Mouse (Mus musculus) hindbrain, embryonic 11.5 days (tissue): ENCODE measurements around the gene Fam19a2. TPM values are rescaled to one million over a fixed set of nuclear protein-coding genes. Genes with fewer than 3 reads are reported as not detected.

Experiments
- ATAC-seq: fragments of 200-750 bp; cut with Nextera tagmentation; 2 replicates; pipeline ENCODE4 v1.8.0; 2017; ENCODE audit warnings: mild to moderate bottlenecking, moderate TSS enrichment, moderate library complexity; ENCODE audit not compliant: low FRiP score
- DNase-seq: peaks from one replicate; pipeline ENCODE4 v3.0.0-alpha.2; 2015; ENCODE audit warnings: low spot score
- H3K27ac ChIP-seq: fragments of 300-500 bp; sonication (generic); 2 replicates; pipeline ENCODE4 v1.5.1; 2014; ENCODE audit warnings: mild to moderate bottlenecking, low read depth, low read length
- H3K27me3 ChIP-seq: fragments of 300-500 bp; sonication (generic); 2 replicates; pipeline ENCODE4 v1.6.1; 2014; ENCODE audit warnings: mild to moderate bottlenecking, low read length, moderate library complexity, mixed read lengths; ENCODE audit not compliant: control insufficient read depth, insufficient read depth
- H3K36me3 ChIP-seq: fragments of 300-500 bp; sonication (generic); 2 replicates; pipeline ENCODE4 v1.6.1; 2014; ENCODE audit warnings: mild to moderate bottlenecking, low read length, moderate library complexity, mixed read lengths; ENCODE audit not compliant: control insufficient read depth, insufficient read depth
- H3K4me1 ChIP-seq: fragments of 300-500 bp; sonication (generic); replicated peaks from 2 replicates; pipeline ENCODE4 v1.6.1; 2014; ENCODE audit warnings: low read length, mixed read lengths; ENCODE audit not compliant: control insufficient read depth, insufficient read depth
- H3K4me2 ChIP-seq: fragments of 300-500 bp; sonication (generic); replicated peaks from 2 replicates; pipeline ENCODE4 v1.6.1; 2014; ENCODE audit warnings: mild to moderate bottlenecking, low read depth, low read length
- H3K4me3 ChIP-seq: fragments of 300-500 bp; sonication (generic); 2 replicates; pipeline ENCODE4 v1.5.1; 2014; ENCODE audit warnings: low read depth, low read length
- H3K9ac ChIP-seq: fragments of 300-500 bp; sonication (generic); 2 replicates; pipeline ENCODE4 v1.6.1; 2014; ENCODE audit warnings: low read depth, low read length
- H3K9me3 ChIP-seq: fragments of 300-500 bp; sonication (generic); 2 replicates; pipeline ENCODE4 v1.6.1; 2016; ENCODE audit warnings: low read length; ENCODE audit not compliant: control insufficient read depth
- WGBS: fragments of 180-500 bp; shearing (Covaris S2); extraction: QIAGEN DNeasy Blood & Tissue Kit; methylation state at CpG from one replicate; pipeline ENCODE4 v1.1.7; 2014; 5-methylcytosine and 5-hydroxymethylcytosine counted together
- polyA plus RNA-seq: library from polyadenylated mRNA; unstranded; fragments of >200 nt; fragmentation: Nextera tagmentation; extraction: Ambion mirVana; gene quantifications from 2 replicates; pipeline ENCODE4 v1.2.1, GENCODE M21; 2014

Fam19a2 gene
- 8.0 and 8.2 TPM in 2 replicates for polyA plus RNA-seq

DNA sequence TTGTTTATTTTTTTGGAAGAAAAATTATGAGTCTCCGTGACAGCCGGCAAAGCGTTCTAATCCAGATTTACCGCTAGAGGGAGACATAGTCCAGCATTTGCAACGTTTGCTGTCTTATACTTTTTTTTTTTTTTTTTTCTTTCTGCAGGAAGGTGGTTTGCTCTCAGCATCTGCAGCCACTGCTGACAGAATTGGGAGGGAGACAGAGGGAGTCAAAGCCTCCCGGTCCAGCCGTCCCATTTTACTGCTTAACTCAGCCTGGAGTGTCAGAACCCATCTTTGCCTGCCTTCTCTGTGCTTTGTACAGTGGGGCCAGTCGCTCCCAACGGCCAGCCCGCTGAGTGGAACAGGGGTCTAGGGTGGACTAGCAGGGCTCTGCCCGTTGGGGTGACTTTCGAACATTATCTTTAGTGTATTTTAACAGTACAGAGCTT is at the start of gene Fam19a2:
Gene Fam19a2 (plus strand): TSS at position 121 of the 434 bp plus-strand sequence.
- H3K27ac ChIP-seq: no peak within 1 kb of the TSS
- no peaks in the 10 kb centered on the region for H3K9me3 ChIP-seq
- H3K4me2 ChIP-seq: peak within 1 kb of the TSS; percentile 95
- no peaks in the 10 kb centered on the region for H3K36me3 ChIP-seq
- H3K27me3 ChIP-seq: peaks cover 13% of the 10 kb centered on the region
- peak within 1 kb of the TSS; percentile 29 for H3K9ac ChIP-seq
- no peaks in the 10 kb centered on the region for H3K4me1 ChIP-seq
- WGBS: under 1% methylated on average over 12 of the region's 12 CpGs
- peak; percentile 55 for ATAC-seq
- H3K4me3 ChIP-seq: peak within 1 kb of the TSS; percentile 44
- peak; percentile 82 for DNase-seq

DNA sequence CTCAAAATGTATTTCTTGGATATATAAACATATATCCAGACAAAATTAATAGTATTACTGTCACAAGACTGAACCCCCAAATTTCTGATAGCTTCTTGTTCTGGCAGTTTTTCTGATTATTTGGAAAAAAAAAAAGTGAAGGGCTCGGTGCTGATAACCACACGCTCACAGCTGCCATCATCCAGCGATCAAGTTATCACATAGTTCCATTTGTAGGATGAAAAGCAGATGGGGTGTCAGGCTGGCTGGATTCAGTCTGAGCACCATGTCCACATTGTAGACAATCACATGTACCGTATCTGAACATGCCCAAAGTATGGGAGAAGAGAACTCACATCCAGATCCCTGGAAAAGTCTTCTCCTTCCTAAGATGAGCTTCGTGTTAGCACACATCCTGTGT is 41.0 kb upstream of the Fam19a2 start:
- no peak overlapping the region for H3K27ac ChIP-seq
- H3K4me3 ChIP-seq: no peak overlapping the region
- no peaks in the 10 kb centered on the region for H3K9me3 ChIP-seq
- H3K9ac ChIP-seq: no peak overlapping the region
- no peaks in the 10 kb centered on the region for H3K36me3 ChIP-seq
- WGBS: 88% methylated on average over 5 of the region's 5 CpGs
- H3K27me3 ChIP-seq: no peaks in the 10 kb centered on the region
- no peak overlapping the region for H3K4me2 ChIP-seq
- no peak for ATAC-seq
- no peaks in the 10 kb centered on the region for H3K4me1 ChIP-seq
- DNase-seq: no peak

DNA sequence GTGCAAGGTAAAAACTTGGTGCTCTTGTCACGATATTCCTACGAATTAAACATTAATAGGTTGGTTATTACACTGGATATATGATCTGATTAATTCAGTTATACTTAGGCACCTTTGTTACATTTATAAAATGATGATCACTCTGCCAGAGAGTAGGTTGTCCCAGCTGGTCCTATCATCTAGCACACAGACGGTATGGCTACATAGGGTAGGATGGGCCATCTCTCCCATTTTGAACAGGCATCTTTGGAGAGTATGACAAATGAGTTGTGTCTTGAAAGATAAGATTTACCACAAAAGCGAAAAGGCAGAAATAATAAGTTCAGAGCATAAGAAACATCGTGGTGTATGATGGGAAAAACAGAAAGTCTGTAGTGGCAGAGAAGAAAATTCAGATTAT is 34.4 kb upstream of the Fam19a2 start:
- H3K4me2 ChIP-seq: no peak overlapping the region
- H3K4me3 ChIP-seq: no peak overlapping the region
- WGBS: 93% methylated on average over 5 of the region's 5 CpGs
- no peaks in the 10 kb centered on the region for H3K36me3 ChIP-seq
- no peak overlapping the region for H3K27ac ChIP-seq
- H3K4me1 ChIP-seq: no peaks in the 10 kb centered on the region
- DNase-seq (no peak), ATAC-seq (no peak)
- H3K27me3 ChIP-seq: no peaks in the 10 kb centered on the region
- H3K9ac ChIP-seq: no peak overlapping the region
- no peaks in the 10 kb centered on the region for H3K9me3 ChIP-seq

DNA sequence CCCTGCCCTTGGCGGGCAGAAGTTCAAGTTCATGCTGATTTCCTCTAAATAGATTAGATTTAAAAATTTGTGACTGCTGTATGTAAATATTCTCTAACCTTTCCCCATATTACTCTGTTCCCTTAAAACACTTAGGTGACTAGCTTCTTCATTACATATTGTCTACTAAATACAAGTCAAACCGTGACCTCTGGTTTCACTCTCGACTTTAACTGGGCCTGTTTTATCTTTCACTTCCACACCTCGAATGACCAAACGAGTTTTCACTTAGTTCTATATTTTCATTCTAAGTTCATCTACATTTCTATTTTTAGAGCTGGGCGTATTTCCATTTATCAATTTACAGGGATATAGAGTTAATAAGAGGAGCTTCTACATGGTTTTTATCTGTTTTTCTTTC is 15.7 kb upstream of the Fam19a2 start:
- ATAC-seq (no peak), DNase-seq (no peak)
- no peaks in the 10 kb centered on the region for H3K27me3 ChIP-seq
- no peaks in the 10 kb centered on the region for H3K4me1 ChIP-seq
- H3K36me3 ChIP-seq: no peaks in the 10 kb centered on the region
- no peak overlapping the region for H3K4me3 ChIP-seq
- no peaks in the 10 kb centered on the region for H3K9me3 ChIP-seq
- H3K9ac ChIP-seq: no peak overlapping the region
- H3K27ac ChIP-seq: no peak overlapping the region
- 92% methylated on average over 6 of the region's 6 CpGs for WGBS
- no peak overlapping the region for H3K4me2 ChIP-seq

DNA sequence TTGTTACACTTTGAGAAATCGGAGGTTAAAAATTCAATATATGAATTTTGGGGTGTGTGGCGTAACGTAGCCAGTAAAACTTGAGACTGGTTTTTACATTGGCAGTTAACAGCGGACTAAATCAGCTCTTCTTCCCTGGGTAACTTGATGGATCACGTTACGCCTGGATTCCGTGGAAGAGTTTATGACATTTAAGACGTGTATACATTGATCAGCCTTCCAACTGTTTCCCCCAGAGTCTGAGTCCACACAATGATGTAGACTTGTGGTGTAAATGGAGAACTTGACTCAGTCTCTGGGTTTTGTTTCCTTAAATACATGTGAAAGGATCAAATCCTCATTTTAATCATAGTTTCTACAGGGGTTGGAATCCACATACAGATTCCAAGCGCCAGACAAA is 11.9 kb upstream of the Fam19a2 start:
- ATAC-seq: no peak
- Histone ChIP-seq H3K9me3 (no peaks in the 10 kb centered on the region), H3K4me1 (no peaks in the 10 kb centered on the region), H3K4me3 (no peak overlapping the region), H3K27me3 (no peaks in the 10 kb centered on the region), H3K4me2 (no peak overlapping the region), H3K9ac (no peak overlapping the region), H3K36me3 (no peaks in the 10 kb centered on the region), H3K27ac (no peak overlapping the region)
- no peak for DNase-seq
- WGBS: 83% methylated on average over 9 of the region's 9 CpGs

DNA sequence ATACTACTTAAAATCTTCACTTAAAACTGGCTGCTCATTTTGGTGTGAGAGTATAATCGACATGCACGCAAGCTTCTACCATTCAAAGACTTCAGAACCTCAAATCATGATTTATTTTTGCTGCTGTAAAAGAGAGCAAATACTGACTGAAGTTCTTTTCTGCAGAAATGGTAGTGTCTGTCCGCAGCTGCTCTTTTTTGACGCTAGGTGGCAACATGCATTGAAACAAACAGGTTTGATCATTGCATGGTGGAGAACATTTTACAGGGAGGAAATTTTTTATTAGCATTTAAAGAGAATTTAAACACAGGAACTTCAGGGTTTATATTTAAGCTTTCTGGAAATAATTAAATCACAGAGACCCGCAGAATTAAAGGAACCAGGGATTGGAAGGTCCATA is 9.5 kb upstream of the Fam19a2 start:
- ATAC-seq (no peak), DNase-seq (peak; percentile 36)
- Histone ChIP-seq H3K4me2 (no peak overlapping the region), H3K36me3 (no peaks in the 10 kb centered on the region), H3K9ac (no peak overlapping the region), H3K27ac (no peak overlapping the region), H3K9me3 (no peaks in the 10 kb centered on the region), H3K27me3 (no peaks in the 10 kb centered on the region), H3K4me3 (no peak overlapping the region), H3K4me1 (no peaks in the 10 kb centered on the region)
- 37% methylated on average over 5 of the region's 5 CpGs for WGBS

DNA sequence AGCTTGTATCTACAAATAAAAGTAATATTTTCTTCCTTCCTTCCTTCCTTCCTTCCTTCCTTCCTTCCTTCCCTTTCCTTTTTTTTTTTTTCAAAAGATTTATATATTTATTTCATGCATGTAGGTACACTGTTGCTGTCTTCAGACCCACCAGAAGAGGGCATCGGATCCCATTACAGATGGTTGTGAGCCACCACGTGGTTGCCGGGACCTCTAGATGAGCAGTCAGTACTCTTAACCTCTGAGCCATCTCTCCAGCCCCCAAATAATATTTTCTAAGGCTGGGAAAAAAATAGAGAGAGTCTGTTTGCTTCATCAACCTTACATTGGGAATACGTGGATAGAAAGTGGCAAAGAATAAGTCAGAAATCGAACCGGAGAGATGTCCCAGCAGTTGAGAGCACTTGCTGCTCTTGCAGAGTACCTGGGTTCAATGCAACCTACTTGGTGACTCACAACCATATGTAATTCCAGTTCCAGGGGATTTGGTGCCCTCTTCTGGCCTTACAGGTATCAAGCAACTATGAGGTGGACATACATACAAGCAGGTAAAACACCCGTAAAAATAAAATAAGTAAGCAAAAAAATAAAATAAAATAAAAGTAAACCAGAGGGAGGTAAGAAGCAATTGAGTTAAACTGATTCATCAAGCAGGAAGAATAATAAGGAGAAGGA is 8.0 kb upstream of the Fam19a2 start:
- H3K27ac ChIP-seq: no peak overlapping the region
- no peak overlapping the region for H3K4me2 ChIP-seq
- no peaks in the 10 kb centered on the region for H3K9me3 ChIP-seq
- no peaks in the 10 kb centered on the region for H3K36me3 ChIP-seq
- no peaks in the 10 kb centered on the region for H3K27me3 ChIP-seq
- WGBS: 76% methylated on average over 7 of the region's 7 CpGs
- H3K9ac ChIP-seq: no peak overlapping the region
- no peak for DNase-seq
- H3K4me3 ChIP-seq: no peak overlapping the region
- ATAC-seq: no peak
- H3K4me1 ChIP-seq: no peaks in the 10 kb centered on the region

DNA sequence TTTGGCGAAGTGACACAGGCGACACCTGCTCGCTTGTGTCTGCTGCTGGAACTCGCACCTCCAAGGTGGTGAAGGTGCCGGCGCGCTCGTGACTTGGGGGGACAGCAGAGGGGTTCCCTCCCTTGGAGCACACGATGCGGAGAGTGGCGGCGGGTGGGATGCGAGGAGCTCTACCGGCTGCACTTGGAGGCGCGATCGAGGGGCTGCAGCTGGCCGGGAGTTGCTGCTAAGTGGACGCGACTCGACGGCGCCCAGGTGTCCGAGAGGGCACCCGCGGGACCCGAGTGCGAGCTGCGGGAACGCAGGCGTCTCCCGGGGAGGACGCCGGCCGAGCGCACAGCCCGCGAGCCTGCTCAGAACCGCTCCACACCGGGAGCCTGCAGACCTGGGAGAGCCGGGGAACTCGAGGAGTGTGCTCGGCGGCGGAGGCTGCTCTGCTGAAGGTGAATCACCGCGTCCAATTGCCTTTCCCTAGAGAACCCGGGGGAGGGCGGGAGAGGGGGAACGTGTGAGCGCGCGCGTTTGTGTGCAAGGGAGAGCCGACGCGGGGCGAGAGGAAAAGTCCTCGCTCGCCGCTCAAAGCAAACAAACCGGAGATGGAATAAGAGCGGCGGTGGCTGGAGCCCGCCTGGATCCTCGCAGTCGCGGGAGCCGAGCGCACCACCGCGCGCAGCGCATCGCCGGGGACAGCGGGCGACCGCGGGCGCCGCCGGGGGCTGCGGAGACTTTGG is 830 bp downstream of the Fam19a2 start:
- Histone ChIP-seq H3K4me1 (no peaks in the 10 kb centered on the region), H3K4me3 (peak overlapping the region; percentile 44), H3K9ac (peak overlapping the region; percentile 29), H3K27ac (no peak overlapping the region), H3K27me3 (peaks cover 13% of the 10 kb centered on the region), H3K9me3 (no peaks in the 10 kb centered on the region), H3K4me2 (peak overlapping the region; percentile 95), H3K36me3 (no peaks in the 10 kb centered on the region)
- ATAC-seq: peak; percentile 76
- DNase-seq: peak; percentile 68
- under 1% methylated on average over 84 of the region's 84 CpGs for WGBS
